Mouse (Mus musculus): ENCODE measurements at regions not wholly inside any gene's neighbourhood (a gene's known extent, or its start where the extent isn't known, plus 50 kb on each side); places are given as distances from the start of the nearest gene placed in this dataset.

DNA sequence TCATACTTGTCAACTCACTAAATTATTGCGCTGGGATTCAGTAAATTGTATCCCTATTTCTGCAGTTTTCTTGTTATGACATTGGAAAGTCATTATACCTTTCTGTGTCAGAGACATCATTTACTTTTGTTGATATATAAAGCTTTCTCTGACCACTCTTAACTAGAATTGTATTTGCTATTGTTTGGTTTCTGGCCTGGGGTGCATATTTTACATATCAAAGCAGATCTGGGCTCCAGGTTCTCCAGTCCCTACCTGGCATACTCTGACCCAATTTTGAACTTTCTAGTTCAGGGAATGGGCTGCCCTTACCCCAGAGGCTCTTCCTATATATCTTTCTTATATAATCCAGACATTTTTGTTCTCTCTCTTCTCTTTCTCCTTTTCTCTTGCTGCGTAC lies 195.8 kb upstream of the Tmeff2 start:
- WGBS, result 96% methylated on average over 2 of the region's 2 CpGs
- no peaks in the 10 kb centered on the region for H3K4me1 ChIP-seq
- no peak overlapping the region for H3K4me2 ChIP-seq (replicated peaks)
- 0 out of 2 replicates have a peak, but pooled peaks cover under 1% of the 10 kb centered on the region for H3K9me3 ChIP-seq (replicated peaks)
- H3K9ac ChIP-seq, result no peak overlapping the region
- H3K4me3 ChIP-seq, result no peak overlapping the region
- H3K36me3 ChIP-seq, result no peaks in the 10 kb centered on the region
- no peaks in the 10 kb centered on the region for H3K27me3 ChIP-seq
- no peak overlapping the region for H3K27ac ChIP-seq
- ATAC-seq (ENCODE audit: low FRiP score), result no peak

DNA sequence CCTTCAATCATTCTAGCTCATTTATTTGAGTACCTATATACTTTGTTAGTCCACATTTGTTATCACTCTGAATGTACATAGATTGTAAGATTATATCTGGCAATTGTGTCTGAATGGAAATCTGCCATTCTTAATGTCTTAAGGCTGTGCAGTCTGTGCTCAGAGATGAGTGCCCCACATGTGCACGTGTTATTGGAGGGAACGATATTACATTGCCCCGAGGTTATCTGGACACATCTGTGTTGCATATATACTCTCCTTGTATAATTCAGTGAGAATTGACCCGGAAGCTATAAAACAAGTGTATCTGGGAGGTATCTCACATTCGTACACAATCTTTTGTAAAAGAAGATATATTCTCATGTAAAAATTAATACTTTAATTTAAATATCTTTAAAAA lies 155.4 kb upstream of the Tmeff2 start:
- Histone ChIP-seq H3K4me2 (replicated peaks) (no peak overlapping the region), H3K9me3 (replicated peaks) (no peaks in the 10 kb centered on the region), H3K27me3 (no peaks in the 10 kb centered on the region), H3K36me3 (no peaks in the 10 kb centered on the region), H3K4me1 (no peaks in the 10 kb centered on the region), H3K4me3 (no peak overlapping the region), H3K27ac (no peak overlapping the region), H3K9ac (no peak overlapping the region)
- no peak for ATAC-seq (ENCODE audit: low FRiP score)
- WGBS, result 75% methylated on average over 5 of the region's 5 CpGs

DNA sequence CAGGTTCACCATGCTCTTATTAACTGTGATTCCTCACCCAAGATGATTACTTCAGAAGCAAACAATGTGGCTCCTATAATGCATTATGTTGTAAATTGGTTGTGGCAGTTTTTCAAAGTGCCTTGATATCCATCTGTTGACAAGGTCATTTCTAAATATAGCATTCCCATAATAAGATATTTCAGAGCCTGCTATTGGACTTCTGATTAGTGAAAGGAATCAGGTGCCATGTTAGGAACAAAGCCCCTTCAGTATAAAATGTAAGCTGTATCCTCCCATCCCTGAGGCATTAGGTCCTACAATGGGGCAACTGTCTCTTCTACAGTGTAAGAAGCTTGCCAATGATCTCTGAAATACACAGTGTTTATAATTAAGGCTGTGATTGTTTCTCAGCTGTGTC lies 130.2 kb upstream of the Tmeff2 start:
- no peak for ATAC-seq (ENCODE audit: low FRiP score)
- H3K9me3 ChIP-seq (replicated peaks), result no peaks in the 10 kb centered on the region
- no peaks in the 10 kb centered on the region for H3K36me3 ChIP-seq
- no peaks in the 10 kb centered on the region for H3K27me3 ChIP-seq
- H3K27ac ChIP-seq, result no peak overlapping the region
- no peaks in the 10 kb centered on the region for H3K4me1 ChIP-seq
- no peak overlapping the region for H3K9ac ChIP-seq
- no peak overlapping the region for H3K4me3 ChIP-seq
- H3K4me2 ChIP-seq (replicated peaks), result no peak overlapping the region

DNA sequence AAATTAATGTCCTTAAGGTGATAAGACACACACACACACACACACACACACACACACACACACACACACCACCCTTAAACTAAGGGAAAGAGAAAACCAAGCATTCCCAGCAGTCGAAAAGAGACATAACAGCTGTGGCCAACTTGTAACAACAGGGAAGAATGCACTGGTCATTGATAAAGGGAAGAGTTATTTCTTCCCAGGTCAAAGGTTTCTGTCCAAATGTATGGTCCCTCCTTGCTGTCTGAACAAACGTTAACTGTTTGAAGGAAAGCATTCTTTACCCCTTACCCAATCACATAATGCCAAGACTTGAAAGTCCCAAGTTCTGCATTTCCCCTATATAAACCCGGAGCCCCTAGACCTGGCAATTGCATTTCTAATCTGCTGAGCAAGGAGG lies 105.2 kb upstream of the Tmeff2 start:
- Histone ChIP-seq H3K36me3 (no peaks in the 10 kb centered on the region), H3K27ac (no peak overlapping the region), H3K27me3 (no peaks in the 10 kb centered on the region), H3K4me2 (replicated peaks) (no peak overlapping the region), H3K9me3 (replicated peaks) (no peaks in the 10 kb centered on the region), H3K4me1 (no peaks in the 10 kb centered on the region), H3K9ac (no peak overlapping the region), H3K4me3 (no peak overlapping the region)
- WGBS, result 55% methylated on average over 3 of the region's 3 CpGs
- no peak for ATAC-seq (ENCODE audit: low FRiP score)

DNA sequence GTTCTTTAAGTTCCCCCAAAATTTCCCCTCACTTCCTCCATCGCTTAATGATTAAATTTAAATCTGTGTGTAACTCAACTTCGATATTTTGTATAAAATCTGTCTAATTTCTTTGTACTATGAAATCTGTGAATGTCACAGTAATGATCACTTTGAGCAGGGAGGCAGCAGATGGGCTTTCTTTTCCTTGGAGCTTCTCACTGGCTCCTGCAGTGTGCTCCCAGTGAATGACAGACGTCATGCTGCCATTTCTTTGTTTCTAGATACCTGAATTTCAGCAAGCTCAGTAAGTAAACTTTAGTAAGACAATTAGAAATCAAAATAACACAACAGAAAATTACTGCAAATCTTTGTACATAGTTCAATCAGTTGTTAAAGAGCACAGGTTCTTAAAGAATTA lies 102.3 kb upstream of the Tmeff2 start:
- H3K27ac ChIP-seq, result no peak overlapping the region
- ATAC-seq (ENCODE audit: low FRiP score), result no peak
- no peak overlapping the region for H3K4me3 ChIP-seq
- H3K9ac ChIP-seq, result no peak overlapping the region
- H3K9me3 ChIP-seq (replicated peaks), result no peaks in the 10 kb centered on the region
- H3K36me3 ChIP-seq, result no peaks in the 10 kb centered on the region
- H3K4me2 ChIP-seq (replicated peaks), result no peak overlapping the region
- H3K27me3 ChIP-seq, result no peaks in the 10 kb centered on the region
- 58% methylated on average over 3 of the region's 3 CpGs for WGBS
- no peaks in the 10 kb centered on the region for H3K4me1 ChIP-seq

DNA sequence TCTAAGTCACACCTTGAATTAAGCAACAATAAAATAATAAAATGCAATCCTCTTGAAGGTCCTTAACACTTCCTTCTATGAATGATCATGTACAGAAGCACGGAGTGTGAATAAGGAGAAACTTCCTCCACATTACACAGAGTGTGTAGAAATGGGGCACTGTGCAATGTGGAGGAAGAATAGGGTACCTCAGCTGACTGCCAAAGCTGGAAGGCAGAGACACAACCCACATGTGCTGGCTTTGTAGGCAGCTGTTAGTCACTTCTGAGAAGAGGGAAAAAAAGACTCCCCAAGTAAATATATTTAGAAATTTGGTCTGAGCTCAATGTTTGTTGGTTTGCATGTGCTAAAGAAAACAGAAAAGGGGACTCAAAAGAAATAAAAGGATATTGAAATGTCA lies 94.1 kb upstream of the Tmeff2 start:
- H3K27me3 ChIP-seq, result no peaks in the 10 kb centered on the region
- no peak overlapping the region for H3K9ac ChIP-seq
- H3K4me2 ChIP-seq (replicated peaks), result no peak overlapping the region
- no peaks in the 10 kb centered on the region for H3K9me3 ChIP-seq (replicated peaks)
- H3K36me3 ChIP-seq, result no peaks in the 10 kb centered on the region
- WGBS, result 71% methylated on average over 1 of the region's 1 CpGs
- H3K4me1 ChIP-seq, result no peaks in the 10 kb centered on the region
- no peak overlapping the region for H3K27ac ChIP-seq
- no peak overlapping the region for H3K4me3 ChIP-seq
- no peak for ATAC-seq (ENCODE audit: low FRiP score)

DNA sequence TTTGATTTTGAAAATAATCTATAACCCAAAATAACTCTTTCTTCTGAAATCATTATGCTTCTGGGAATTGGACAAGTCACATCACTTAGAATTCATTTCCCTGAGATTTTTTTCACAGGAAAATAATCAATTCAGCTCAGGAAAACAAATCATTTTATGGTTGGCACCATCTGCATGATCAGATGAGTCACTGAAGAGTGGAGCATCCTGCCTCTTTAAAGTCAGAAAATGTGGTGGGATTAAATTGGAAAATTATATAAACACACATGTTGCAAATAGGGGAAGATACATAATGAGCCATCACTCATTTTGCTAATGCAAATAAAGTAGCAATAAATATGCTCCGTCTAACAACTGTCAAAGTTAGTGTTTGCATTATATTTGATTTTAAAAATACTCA lies 93.6 kb upstream of the Tmeff2 start:
- no peak overlapping the region for H3K4me3 ChIP-seq
- H3K4me2 ChIP-seq (replicated peaks), result no peak overlapping the region
- H3K4me1 ChIP-seq, result no peaks in the 10 kb centered on the region
- WGBS, result 65% methylated on average over 1 of the region's 1 CpGs
- H3K9ac ChIP-seq, result no peak overlapping the region
- ATAC-seq (ENCODE audit: low FRiP score), result no peak
- H3K27me3 ChIP-seq, result no peaks in the 10 kb centered on the region
- H3K9me3 ChIP-seq (replicated peaks), result no peaks in the 10 kb centered on the region
- H3K27ac ChIP-seq, result no peak overlapping the region
- H3K36me3 ChIP-seq, result no peaks in the 10 kb centered on the region

DNA sequence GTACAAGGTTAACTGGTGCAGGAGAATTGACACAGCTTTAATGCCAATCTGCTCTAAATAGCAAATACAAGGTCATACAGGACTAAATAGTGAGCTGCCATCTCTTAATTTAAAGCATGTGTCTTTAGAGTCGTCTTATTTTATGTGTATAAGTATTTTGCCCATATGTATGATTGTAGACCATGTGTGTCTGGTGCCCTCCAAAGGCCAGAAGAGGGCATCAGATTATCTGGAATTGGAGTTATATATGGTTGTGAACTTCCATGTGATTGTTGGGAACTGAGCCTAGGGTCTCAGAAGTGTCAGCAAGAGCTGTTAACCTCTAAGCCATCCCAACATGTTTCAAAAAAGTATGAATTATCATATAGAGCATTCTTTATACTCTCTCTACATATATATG lies 68.8 kb upstream of the Tmeff2 start:
- Histone ChIP-seq H3K27ac (no peak overlapping the region), H3K4me1 (no peaks in the 10 kb centered on the region), H3K36me3 (no peaks in the 10 kb centered on the region), H3K27me3 (no peaks in the 10 kb centered on the region), H3K9me3 (replicated peaks) (no peaks in the 10 kb centered on the region), H3K4me2 (replicated peaks) (no peak overlapping the region), H3K9ac (no peak overlapping the region), H3K4me3 (no peak overlapping the region)
- no peak for ATAC-seq (ENCODE audit: low FRiP score)
- 58% methylated on average over 1 of the region's 1 CpGs for WGBS

DNA sequence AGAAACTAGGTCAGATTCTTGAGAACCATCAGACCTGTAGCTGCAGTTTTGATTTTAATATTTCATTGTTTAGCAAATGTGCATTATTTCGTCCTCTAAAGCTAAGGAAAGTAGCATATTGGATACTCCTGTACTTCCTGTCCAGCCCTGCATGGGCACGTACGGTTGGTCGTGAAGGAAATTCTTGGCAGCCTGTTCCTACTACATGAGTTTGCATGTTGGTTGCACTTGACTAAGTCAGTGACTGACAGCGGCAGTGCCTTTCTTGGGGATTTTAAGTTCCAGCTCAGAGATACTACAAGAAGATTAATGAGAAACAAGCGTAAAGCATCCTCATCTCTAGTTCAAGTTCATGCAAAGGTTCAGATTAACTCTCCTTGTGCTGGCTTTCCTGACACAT lies 64.3 kb upstream of the Tmeff2 start:
- Histone ChIP-seq H3K4me1 (no peaks in the 10 kb centered on the region), H3K9me3 (replicated peaks) (no peaks in the 10 kb centered on the region), H3K4me3 (no peak overlapping the region), H3K27ac (no peak overlapping the region), H3K9ac (no peak overlapping the region), H3K4me2 (replicated peaks) (no peak overlapping the region), H3K27me3 (no peaks in the 10 kb centered on the region), H3K36me3 (no peaks in the 10 kb centered on the region)
- ATAC-seq (ENCODE audit: low FRiP score), result no peak
- 86% methylated on average over 6 of the region's 6 CpGs for WGBS

DNA sequence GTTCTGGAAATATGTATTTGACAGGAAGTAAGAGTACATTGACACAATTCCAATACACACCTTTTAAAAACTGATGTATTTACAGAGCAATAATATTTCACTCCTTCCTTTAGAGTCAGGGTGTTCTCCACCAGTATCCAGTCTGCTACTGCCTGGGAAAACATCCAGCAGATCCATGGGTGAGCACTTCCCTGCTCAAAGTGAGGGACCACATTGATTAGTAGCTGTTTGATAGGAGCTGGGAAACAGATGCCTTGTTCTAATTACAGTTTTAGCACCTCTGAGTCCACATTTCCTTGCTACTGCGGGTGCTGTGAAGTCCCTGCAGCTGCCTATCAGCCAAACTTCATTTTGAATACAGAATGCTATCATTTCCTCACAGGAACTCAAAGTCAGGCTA lies 53.3 kb upstream of the Tmeff2 start:
- ATAC-seq (ENCODE audit: low FRiP score), result no peak
- Histone ChIP-seq H3K27ac (no peak overlapping the region), H3K9me3 (replicated peaks) (no peaks in the 10 kb centered on the region), H3K27me3 (no peaks in the 10 kb centered on the region), H3K4me3 (no peak overlapping the region), H3K9ac (no peak overlapping the region), H3K4me2 (replicated peaks) (no peak overlapping the region), H3K4me1 (no peaks in the 10 kb centered on the region), H3K36me3 (no peaks in the 10 kb centered on the region)
- WGBS, result 68% methylated on average over 1 of the region's 1 CpGs

All from hindbrain, embryonic 12.5 days (tissue).